Mouse (Mus musculus) cortical plate, adult 2 months (tissue): ENCODE data around the gene Mms19.

Source experiments
- CTCF ChIP-seq: fragments of 200-500 bp; IDR thresholded peaks from 2 replicates; pipeline ENCODE4 v1.5.1; 2011; ENCODE audit warnings: mild to moderate bottlenecking, control low read depth, low read length; ENCODE audit not compliant: insufficient read depth; ENCODE audit errors: extremely low read depth
- POLR2A ChIP-seq: fragments of 200-500 bp; IDR thresholded peaks from 2 replicates; pipeline ENCODE4 v1.6.1; 2011; ENCODE audit warnings: mild to moderate bottlenecking, low read length, control low read depth; ENCODE audit not compliant: insufficient read depth; ENCODE audit errors: extremely low read depth

DNA sequence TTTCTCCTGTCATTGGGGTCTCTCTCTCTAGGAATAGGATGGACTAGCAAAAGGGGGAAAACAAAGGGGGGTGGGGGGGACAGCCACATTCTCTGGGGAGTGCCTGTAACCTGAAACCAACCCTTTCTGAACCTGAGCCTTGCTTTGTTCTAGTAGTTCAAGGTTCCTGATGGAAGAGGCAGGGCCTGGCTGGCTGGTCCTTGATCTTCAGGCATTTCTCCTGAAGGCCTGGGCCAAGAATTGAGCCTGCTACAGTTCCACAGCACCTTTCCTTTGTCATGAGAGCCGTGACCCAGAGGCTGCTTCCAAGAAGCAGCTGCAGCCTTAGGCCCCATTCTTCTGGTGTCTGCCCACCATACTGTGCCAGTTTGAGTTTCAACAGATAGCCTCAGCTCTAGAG is 14.5 kb upstream of the Mms19 start:
- no peak for TF ChIP-seq CTCF
- no peak for TF ChIP-seq POLR2A
